Mouse (Mus musculus): Measurements from ENCODE around the gene Gm5148.

The Gm5148 gene

DNA sequence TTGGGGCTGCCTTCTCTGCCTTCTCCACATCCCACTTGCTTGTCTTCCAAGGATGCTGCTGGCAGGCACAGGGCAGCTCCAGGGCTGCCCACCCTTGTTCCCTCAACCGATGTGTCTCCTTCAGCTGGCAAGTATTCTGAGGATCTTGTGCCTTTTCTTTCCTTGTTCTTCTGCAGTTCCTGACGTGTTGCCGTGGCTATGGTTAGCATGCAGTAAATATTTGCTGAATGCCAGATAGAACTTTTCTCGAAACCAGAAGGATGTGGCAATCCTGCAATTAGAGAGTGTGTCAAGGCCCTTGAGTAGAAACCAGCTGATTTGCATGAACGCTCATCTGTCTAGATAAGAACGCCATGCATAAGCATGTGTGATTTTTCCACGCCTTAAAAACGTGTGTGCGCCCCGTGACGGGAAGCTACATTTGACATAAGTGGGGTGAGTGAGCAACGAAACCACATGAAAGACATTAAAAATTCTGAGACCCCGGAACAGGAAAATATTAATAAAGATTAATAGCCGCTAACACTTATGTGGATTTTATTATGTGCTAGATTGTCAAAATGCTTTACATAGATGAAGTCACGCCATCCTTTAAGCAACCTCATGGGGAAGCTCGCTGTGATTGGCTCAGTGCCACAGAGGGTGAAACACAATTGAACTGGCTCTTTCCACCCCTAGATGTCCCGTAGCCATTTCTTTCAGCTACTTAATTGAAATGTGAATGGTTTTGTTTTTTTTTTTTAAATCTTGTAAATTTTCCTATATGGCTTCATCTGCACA lies 14.1 kb upstream of the Gm5148 start:
- in situ Hi-C loops (cut with MboI; ENCODE audit: low sequenced_read_pairs), result no loop called here

DNA sequence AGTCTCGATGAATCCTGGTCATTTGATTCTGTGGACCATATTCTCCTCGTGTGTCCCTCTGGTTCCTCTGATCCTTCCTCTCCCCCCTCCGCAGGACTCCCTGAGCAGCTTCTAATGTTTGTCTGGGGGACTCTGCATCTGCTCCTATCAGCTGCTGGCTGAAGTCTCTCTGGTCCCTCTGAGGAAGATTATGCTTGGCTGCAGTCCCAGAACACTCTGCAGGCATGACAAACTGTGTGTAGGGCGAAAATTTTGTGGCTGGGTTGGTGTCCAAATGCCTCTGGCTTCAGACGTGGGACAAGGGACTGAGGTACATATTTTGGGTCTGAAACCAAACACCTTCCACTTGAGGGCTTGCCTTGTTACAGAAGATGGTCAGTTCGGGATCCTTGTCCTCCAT lies 13.1 kb upstream of the Gm5148 start:
- in situ Hi-C loops (cut with MboI; ENCODE audit: low sequenced_read_pairs), result no loop called here

DNA sequence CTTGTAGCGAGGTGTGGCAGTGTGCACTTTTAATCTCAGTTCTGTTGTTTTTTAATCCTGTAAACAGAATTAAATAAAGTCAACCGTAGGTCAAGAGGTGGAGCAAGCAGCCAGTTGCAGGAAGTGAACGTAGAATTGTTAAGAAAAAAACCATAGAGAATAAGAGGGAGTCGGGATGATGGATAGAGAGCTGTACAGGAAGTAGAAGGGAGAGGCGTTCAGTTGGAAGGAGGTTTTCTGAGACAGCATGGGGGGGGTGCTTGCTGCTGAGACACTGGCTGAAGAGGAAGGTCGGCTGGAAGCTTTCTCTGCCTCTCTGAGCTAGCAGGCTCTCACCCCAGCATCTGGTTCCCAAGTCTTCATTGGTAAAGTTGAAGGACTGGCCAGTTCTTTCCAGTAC lies 10.9 kb upstream of the Gm5148 start:
- in situ Hi-C loops (cut with MboI; ENCODE audit: low sequenced_read_pairs), result no loop called here

DNA sequence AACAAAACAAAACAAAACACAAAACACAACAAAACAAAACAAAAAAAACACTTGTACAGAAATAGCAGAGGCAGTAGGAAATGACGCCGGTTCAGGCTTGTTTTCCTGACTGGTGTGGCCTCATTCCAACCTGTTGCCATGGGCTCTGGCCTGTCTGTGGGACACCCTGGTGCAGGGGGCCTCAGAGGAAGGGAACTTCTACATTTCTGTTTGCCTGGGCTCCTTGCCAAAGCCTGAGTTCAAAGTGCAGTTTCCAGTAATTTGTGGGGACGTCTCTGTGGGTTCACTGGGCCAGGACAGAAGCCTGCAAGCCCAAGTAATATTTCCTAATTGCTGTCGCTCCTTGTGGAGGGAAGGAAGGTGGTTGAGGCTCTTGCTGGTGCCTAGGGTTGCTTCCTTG lies 4.9 kb upstream of the Gm5148 start:
- in situ Hi-C loops (cut with MboI; ENCODE audit: low sequenced_read_pairs), result no loop called here

DNA sequence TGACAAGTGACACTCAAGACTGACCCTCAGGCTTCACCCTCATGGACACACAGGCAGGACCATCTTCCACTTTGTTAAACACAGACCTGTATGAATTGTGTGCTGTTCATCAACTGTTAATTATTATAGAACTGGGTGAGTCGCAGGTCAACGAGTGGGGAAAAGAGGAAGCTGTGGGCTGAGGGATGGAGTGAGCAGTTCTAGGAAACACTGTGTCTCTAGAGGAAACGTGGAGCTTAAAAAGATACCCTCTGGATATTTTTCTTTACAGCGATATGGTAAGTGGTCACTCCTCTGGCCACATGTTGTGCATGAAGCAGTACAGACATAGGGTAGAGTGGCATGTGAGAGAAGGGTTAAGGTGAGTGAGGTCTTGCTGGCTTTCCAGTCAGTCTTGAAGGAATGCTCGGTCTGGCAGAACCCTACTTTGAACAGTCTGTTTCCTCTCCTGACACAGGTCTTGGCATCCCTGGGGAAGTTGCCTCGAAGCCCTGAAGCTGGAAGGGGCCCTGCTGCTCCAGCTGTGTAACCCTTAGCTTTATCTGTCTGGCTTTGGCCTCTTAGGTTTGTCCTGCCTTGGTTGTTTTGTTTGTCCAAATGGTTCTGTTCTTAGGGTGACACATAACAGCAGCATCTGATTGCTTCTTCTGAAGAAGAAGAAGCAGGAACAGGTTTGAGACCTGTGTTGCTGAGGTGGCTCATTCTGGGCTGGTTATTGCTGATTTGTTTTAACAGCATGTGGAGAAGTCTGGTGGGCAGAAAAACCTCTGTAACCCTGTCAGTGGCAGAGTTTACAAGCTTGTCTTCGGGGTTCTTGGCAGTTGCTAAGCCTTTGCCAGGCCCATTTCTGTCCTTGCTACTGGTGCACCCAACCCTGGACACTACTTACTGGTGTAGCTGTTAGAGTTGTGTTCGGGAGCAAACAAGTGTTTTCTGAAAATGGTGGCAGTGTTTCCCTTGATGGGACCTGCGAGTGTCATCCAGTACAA lies 4.1 kb upstream of the Gm5148 start:
- in situ Hi-C loops (cut with MboI; ENCODE audit: low sequenced_read_pairs), result no loop called here

DNA sequence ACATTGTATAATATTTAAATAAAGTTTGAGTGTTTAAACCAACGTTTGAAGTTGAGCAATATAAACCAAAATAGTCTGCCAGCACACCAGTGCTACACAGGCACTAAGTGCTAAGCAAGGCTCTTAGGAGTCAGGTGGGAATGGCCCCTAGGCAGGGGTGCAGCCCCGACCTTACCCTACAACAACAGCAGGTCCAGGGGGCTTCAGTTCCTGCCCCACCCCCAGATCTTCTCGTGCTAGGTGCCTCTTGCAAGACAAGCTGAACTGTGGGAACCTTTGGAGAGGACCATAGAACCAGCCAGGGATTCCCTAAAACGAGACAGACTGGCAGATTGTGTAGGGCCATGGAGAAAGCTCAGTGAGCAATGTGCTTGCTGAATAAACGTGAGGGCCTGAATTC lies 3.1 kb upstream of the Gm5148 start:
- in situ Hi-C loops (cut with MboI; ENCODE audit: low sequenced_read_pairs), result no loop called here

DNA sequence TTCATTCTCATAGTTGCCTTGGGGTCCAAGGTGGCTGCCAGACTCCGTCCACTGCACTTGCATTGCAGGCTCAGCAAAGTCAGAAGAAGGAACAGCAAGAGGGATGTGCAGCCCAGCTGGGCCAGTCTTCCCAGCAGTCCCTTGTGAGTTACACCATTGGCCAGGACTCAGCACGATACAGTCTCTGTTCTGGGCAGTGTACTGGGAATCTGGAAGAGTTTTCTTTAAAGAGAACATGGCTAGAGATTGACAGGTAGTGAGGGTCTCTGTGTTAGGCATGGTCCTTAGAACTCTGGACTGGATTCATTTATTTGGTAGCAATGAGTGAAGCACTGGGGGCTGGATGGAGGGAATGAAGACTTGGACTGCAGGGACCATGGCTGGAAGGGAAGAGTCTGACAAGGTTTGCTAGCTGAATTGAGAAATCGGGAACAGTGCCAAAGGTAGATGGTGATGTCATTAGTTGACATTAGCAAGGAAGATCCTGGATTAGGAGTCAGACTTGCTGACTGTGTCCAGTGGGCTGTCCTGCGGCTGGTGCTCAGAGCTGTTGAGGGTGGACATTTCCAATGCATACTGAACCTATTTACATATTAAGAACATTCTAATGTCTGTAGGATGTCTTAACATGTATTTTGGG lies 2.3 kb upstream of the Gm5148 start:
- in situ Hi-C loops (cut with MboI; ENCODE audit: low sequenced_read_pairs), result no loop called here

DNA sequence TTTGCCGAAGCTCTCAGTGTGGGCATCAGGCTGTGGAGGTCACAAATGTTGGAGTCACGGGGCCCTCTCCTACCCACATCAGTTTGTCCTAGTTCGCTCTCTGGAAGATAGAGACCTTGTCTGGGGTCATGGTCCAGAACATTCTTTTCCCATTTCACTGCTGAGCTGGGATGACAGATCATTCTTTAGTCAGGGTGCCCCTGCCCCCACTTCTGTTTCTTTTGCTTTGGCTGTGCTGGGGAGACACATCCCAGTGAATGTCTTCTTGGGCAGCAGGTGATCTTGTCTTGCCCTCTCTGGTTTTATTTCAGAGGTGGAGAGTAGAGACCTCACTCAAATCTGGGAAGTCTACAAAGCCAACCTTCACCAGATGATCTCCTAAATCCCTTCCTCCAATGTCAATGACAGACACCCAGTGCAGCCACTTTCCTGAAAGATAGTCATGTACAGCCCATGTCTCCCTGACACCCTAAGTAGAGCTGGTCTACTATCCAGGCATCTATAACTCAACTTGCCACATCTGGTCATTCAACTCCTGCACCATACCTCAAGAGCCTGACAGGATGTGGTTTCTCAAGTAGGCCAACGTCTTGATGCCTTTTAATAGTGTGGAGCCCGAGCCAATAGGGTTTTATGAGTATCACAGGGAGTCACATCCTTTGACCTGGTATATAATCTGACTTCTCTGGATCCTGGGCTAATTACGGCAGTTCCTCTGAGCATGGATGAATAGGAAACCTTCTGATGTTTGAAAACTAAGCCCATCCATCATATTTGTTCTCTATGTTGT lies 851 bp upstream of the Gm5148 start:
- in situ Hi-C loops (cut with MboI; ENCODE audit: low sequenced_read_pairs), result no loop called here

DNA sequence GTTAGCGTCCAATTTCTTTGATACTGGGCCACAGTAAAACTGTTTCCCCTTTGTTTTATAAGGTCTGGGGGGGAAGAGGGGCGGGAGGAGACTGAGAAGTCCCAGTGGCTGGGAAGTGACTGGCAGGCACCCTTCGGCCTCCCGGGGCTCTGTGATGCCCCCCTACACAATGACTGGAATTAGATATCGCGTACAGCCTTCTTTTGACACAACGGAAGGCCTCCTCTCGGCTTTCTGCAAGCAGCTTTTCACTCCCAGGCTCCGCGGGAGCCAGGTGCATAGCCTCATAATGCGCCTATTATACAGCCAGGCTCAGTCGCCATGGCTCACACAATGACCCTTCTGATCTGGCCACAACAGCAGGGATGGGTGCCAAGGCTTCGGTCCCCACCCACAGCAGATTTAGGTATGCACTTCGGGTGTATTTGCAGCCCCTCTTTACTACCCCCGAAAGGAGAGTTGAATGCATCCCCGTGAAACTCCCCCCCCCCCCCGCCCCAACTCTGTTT lies 574 bp downstream of the Gm5148 start:
- in situ Hi-C loops (cut with MboI; ENCODE audit: low sequenced_read_pairs), result no loop called here

DNA sequence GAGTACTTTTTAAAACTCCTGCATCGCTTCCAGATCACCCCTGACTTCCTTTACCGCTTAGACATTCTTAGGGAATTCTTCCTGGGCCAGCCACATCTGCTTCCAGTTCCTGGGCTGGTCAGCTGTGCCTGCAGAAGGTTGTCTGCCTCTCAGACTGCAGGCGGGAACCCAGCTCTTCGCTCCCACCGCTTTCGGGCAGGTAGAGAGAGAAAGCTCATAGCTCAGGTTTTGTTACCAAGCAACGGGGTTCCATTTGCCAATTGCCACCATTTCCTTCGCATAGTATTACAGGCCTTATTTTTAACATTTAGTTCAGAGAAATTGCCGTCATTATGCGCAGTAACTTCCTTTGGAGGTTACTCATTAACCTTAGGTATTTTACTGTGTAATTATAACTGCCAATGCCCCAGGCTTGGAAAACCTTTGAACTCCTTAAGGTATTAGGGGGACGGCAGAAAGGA lies 1.2 kb downstream of the Gm5148 start:
- in situ Hi-C loops (cut with MboI; ENCODE audit: low sequenced_read_pairs), result no loop called here

DNA sequence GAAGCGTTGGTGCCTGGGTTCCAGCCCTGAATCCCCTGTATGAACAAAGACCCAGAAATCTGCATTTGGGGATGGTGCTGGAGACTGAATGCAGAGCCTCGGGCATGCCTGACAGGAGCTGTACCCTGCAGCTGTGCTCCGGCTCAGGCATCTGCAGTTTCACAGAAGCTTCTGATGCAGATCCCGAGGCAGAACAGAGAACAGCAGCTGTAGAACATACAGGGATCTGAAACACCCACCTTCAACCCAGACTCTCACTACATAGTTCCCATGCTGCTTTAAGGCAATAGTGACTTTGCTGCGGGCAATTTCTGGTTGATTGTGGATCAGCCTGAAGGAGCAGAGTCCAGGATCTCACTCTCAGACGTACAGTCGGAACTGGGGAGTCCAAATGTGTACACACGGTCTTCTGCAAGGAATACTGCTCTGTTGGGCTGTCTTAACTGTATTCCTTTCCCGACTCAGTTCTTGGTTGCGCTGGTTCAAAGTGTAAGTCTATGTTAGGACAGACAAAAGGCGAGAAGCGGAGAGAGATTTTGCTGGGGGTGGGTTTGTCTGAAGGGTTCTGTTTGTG lies 1.7 kb downstream of the Gm5148 start:
- in situ Hi-C loops (cut with MboI; ENCODE audit: low sequenced_read_pairs), result no loop called here

DNA sequence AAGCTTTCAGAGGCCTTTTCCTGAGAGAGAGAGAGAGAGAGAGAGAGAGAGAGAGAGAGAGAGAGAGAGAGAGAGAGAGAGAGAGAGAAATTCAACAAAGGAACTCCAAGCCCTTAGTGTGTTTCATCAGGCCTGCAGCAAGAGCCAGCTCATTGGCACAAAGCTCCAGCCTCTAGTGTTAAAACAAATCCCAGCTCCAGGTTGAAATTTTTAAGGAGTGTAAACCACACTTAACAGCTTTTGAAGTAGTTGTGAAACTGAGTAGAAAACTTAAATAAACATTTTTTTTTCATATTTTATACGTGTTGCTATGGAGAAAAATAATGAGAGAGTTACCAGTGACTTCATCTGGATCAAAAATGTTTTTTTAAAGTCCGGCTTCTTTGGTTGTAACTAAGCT lies 7.3 kb downstream of the Gm5148 start:
- in situ Hi-C loops (cut with MboI; ENCODE audit: low sequenced_read_pairs), result no loop called here

DNA sequence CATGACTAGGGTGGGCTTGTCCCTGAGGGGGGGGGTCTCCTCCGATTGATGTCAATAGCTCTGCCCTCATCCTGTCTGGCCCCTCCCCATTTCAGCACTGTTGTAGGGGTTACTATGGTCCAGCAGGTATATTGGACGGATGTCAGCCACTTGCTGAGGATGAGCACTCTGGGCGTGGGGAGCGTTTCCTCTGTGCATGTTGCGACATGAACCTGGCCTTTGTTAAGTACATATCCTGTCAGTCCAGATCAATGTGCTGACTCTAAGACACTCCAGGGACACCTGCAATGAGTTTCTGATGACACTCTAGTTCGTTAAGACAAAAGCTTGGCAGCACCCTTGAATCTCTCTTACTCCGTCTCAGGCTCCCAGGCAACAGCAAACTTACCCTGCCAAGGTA lies 8.6 kb downstream of the Gm5148 start:
- in situ Hi-C loops (cut with MboI; ENCODE audit: low sequenced_read_pairs), result no loop called here

DNA sequence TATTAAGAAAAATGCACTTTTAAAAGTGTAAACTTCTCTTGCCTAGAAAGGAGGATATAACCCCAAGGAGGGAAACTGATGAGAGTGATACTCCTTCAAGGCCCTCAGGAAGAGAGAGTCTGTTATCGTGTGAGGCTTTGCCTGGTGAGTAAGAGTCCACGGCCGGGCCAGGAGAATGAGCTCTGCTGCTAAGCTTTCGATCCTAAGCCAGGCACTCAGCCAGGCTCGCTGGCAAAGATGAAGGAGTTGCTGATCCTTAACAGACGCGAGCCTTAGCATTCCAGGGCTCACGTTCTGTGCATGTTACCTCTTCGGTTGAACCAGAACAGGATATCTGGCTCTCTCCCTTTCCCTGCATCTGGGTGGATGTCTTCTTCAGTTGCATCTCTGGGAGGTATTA lies 11.8 kb downstream of the Gm5148 start:
- in situ Hi-C loops (cut with MboI; ENCODE audit: low sequenced_read_pairs), result no loop called here

DNA sequence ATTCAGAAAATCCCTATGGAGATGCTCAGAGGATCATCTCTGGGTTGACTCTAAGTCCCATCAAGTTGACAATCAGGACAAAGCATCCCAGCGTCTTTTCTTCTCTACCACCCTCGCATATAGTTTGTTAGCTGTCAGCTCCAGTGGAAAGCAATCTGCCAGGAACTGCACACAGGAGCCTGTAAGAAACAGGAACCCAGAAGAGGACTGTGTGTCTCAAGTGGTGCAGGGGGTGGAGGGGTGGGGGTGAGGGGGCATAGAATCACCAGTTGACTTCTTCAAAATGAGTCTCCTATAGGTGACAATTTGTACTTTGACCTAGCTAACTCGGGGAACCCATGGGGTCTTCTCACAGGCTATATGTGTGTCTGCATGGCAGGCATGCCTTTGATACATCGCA lies 12.7 kb downstream of the Gm5148 start:
- in situ Hi-C loops (cut with MboI; ENCODE audit: low sequenced_read_pairs), result no loop called here

DNA sequence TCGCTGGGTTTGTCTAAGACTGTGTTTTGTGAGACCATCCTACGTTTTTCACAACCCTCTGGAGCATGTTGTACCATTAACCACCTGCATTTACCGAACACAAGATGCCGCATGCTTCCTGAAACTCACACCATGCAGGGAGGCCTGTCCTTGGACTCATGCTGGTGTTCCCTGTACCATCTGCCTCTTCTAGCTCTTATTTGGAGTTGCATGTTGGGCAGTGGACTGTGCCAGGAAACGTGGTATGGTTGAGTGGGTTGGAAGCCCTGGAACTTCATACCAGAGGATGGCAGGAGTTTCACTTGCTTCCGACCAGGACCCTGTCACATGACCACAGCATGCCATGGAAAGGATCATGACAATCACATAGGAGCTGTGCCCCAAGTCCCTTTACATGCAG lies 16.5 kb downstream of the Gm5148 start:
- in situ Hi-C loops (cut with MboI; ENCODE audit: low sequenced_read_pairs), result no loop called here

DNA sequence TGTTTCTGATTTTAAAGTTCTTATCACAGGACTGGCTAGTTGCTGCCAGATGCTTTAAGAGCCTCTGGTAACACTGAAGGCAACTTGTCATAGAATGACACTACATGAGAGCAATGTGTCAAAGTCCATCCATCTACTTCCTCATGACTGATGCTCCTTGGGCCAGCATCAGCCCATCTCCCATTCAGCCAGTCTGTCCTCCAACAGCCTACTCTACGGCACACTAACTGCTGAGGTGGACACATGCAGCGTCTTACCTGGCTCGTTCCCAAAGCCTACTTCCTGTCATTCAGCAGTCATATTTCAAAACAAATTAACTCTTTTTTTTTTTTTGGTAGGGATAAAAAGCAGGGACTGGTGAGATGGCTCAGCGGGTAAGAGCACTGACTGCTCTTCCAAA lies 17.9 kb downstream of the Gm5148 start:
- in situ Hi-C loops (cut with MboI; ENCODE audit: low sequenced_read_pairs), result no loop called here

DNA sequence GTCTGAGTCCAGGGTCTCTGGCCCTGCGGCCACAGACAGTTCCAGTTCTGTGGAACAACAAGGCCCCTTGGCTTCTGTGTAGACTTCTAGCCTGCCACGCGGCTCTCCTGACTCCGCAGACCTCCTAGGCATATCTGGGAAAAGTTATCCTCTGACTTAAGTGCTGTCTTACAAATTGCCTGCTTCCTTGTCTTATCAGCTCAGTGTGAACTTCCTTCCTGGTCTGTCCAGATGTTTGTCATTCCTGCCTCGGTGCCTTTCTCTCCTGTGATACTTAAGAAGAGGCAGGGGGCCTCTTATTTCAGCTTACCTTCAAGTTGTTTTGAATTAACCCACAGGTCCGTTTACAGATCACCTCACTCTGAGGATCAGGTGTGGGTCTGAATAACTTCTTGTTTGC lies 18.9 kb downstream of the Gm5148 start:
- in situ Hi-C loops (cut with MboI; ENCODE audit: low sequenced_read_pairs), result no loop called here

DNA sequence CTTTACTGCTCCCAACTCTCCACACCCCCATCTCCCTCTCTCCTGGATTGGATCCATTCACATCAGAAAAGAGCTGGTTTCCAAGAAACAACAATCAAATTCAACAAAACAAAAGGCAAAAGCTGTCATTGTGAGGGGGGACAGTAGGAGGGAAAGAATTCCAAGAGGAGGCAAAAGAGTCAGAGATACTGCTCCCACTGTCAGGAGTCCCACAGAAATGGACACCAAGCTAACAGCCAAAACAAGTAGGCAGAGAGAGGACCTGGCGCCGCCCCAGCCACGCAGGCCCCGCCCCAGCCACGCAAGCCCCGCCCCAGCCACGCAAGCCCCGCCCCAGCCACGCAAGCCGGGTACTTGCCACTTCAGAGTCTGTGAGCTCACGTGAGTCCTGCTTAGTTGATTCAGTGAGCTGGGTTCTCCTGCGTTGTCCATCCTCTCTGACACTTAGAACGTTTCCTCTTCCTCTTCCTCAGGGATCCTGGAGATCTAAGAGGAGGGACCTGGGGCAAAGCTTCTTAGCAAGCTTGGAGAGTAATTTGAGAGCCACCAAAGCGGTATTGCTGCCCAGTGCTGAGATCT lies 19.5 kb downstream of the Gm5148 start:
- in situ Hi-C loops (cut with MboI; ENCODE audit: low sequenced_read_pairs), result no loop called here

DNA sequence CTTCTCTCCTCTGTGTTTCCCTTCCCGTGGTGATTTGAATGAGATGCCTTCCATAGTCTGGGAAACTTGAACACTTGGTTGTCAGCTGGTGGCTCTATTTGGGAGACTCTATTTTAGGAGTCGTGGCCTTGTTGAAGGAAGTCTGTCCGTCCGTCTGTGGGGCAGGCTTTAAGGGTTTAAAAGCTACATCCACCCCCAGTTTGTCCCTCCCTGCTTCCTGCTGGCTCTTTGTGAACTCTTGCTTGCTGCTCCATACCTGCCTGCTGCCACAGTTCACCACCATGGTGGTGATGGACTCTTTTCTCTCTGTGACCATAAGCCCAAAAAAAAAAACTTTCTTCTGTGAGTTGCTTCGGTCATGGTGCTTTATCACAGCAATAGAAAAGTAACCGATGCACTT lies 21.2 kb downstream of the Gm5148 start:
- in situ Hi-C loops (cut with MboI; ENCODE audit: low sequenced_read_pairs), result no loop called here
